Mouse (Mus musculus): ENCODE measurements around the gene Fibp.
A peak's percentile ranks its signal among the peaks of the same experiment; 100 is the strongest.

The Fibp gene

DNA sequence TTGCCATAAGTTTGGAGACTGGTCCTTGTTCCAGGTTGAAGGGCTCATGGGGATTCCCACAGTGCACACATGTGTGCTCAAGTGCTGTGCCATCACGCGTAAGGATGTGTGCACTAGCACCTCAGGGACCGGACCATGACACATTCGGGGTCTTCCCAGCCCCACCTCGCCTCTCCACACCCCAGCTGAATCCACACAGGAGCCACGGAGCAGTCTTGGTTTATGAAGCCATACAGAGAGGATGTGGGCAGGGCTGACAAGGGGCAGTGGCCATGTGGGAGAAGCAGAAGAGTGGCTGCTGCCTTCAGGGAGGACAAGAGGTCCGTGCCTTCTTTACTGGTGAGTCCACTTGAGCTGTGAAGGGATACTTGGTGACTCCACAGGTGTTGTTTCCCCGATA, 4.6 kb downstream of the Fibp start:
- DNase-seq, result peak in 1 of 2 experiments; percentile 3

DNA sequence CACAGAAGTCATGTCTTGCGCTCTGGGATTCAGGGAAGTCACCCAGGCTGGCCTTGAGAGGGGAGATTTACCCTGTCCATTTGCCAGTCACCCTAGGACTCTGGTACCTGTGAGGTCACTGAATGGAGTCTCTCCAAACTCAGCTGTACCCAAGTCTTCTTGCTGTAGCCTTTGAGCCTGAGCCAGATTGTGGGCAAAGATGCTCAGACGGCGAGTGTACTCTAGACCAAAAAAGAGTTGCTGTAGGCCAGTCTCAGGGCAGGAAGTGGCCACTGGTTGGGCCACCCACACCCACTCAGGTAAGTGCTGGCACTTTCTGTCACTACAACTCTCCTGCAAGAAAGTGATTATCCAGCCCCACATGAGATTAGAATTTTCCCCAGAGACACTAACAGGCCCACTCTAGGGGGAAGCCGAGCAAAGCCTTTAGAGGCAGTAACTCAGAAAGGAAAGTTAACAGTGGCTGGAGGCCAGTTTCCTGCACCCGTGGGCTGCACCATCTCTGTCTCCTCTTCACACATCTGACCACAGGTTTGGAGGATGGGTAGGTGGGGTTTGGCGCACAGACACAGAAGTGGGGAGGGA, 6.6 kb downstream of the Fibp start:
- no peak for DNase-seq

DNA sequence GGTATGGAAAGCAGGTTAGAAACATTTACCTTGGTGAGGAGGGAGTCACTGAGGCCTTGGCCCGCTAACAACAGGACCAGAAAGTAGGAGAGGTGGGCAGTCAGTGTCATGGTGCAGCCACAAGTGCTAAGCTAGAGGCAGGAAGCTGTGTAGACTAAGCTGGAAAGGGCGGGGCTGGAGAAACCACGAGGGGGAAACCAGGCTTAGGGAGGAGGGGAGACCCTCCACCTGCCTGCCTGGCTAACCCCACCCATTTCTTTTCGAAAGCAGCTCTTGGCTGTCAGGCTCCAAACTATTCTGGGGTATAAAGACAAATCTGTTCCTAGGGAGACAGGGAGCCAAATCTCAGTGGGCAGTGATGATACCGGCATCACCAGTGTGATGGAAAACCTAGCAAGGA, 8.0 kb downstream of the Fibp start, which contains the start of gene Ctsw:
Ctsw (minus strand) TSS at position 134 of the 400 bp plus-strand sequence.
- no peak for DNase-seq

GRCm38 (mm10) chr19:5471846-5472245, 11.4 kb downstream of the Fibp start:
- no peak for DNase-seq

GRCm38 (mm10) chr19:5472857-5473256, 12.4 kb downstream of the Fibp start:
- DNase-seq, result no peak

DNA sequence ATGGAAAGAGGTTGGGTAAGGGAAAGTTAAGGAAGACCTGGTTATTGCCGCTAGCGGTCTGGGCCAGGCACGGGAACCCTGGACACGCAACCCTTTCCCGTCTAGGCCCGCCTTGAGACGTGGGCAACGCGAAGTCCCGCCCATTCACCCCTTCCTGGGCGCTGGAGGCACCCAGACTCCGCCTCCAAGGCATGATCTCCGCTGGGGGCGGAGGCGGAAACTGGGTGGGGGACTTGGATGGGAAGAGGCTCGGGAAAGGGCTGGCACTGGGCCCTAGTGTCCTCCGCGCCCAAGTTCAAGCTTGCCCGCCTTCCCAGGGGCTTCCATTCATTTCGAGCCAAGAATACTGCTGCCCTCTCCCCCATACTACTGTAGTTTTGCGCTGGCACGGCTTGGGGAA, 13.3 kb downstream of the Fibp start, which contains the start of gene Efemp2:
Efemp2 (plus strand) TSS at position 235 of the 400 bp plus-strand sequence.
- DNase-seq, result peak; percentile 42 to 43

GRCm38 (mm10) chr19:5474281-5475068, 14.1 kb downstream of the Fibp start:
- DNase-seq, result no peak

DNA sequence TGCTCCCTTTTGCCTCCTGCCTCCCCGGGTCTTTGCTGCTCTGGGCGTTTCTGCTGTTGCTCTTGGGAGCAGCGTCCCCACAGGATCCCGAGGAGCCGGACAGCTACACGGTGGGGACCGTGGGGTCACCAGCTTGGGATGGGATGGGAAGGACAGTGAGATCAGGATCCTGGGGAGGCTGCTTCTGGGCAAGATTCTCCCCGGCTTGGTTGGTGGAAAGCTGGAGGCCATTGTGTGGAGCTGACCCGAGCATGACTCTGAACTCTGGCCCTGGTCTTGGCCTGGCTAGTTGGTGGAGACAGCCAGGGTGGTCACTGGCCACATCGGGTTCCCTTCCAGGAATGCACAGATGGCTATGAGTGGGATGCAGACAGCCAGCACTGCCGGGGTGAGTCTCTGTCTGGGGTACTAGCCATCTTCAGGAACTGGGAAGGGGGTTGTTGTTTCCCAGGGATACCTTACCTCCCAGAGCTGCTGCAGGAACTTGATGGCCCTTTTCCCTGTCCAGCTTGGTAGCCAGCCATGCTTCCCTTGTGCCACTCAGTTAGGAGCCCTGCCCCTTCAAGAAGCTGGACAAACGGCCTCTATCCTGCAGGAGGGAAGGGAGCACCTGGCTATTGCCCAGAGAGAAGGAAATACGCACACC, 14.8 kb downstream of the Fibp start:
- no peak for DNase-seq

GRCm38 (mm10) chr19:5477004-5477667, 16.7 kb downstream of the Fibp start:
- no peak for DNase-seq

DNA sequence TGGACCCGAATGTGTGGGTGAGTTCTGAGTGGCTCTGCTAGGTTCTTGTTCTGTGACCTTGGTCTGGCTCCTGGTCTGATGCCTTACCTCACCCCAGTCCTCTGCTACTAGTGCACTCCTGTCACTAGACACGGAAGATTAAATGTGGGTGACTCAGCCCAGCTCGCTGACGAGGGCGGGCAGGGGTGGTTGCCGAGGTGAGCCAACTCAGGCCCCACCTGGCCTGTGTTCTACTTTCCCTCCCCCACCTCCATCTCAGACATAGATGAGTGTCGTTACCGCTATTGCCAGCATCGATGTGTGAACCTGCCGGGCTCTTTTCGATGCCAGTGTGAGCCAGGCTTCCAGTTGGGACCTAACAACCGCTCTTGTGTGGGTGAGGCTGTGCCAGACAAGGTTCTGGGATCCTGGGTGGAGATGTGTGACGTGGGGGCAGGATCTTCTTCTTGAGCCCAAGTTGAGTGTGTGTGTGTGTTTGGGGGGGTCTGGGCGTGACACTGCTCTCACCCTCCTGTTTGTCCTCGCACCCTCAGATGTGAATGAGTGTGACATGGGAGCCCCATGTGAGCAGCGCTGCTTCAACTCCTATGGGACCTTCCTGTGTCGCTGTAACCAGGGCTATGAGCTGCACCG, 17.4 kb downstream of the Fibp start:
- no peak for DNase-seq

GRCm38 (mm10) chr19:5480016-5480415, 19.6 kb downstream of the Fibp start:
- no peak for DNase-seq

- DNase-seq, result no peak
Observed at GRCm38 (mm10) chr19:5481398-5481797, 21.0 kb downstream of the Fibp start.

DNA sequence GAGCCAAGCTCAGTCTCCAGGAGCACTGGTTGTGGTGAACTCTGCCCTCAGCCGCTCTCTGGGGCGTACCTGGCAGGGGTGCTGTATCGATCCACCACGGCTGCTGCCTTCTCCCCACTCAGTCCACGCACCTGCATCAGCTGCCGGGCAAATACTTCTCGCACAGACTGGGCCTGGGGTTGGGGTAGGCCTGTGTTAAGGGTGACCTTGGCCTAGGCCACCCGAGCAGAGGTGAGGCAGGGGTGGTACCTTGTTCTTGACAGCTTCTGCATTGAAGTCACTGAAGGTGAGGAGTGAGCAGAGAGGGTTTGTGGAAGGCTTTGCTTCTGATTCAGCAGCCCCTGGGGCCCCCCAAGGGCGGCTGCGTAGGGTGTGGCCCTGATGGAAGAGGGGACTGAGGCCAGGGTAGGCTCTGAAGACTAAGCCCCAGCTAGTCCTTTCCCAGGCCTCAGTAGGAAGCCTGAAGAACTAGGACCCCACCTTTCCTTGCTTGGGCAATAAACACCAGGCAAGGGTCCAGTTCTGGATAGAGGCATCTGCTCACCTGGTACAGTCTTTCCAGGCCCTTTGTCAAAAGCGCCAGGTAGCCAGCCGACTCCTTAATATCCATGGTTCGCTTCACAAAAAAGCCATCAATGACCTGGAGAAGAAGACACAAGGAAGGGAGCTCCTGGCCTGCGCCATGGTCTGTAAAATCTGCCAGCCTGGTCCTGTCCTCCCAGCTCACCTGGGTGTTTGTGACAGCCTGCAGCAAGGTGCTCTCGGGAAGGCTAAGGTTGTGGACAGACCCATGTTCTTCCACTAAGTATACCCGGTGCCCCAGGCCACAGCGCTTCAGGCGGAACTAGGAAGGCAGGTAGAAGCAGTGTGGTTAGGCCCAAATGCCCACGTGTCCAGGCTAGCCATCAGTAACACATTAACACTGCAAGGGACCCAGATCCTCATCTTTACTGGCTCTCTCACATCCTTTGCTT, 23.3 kb downstream of the Fibp start:
- no peak for DNase-seq

- no peak for DNase-seq
Observed at GRCm38 (mm10) chr19:5484496-5484895, 24.1 kb downstream of the Fibp start.

DNA sequence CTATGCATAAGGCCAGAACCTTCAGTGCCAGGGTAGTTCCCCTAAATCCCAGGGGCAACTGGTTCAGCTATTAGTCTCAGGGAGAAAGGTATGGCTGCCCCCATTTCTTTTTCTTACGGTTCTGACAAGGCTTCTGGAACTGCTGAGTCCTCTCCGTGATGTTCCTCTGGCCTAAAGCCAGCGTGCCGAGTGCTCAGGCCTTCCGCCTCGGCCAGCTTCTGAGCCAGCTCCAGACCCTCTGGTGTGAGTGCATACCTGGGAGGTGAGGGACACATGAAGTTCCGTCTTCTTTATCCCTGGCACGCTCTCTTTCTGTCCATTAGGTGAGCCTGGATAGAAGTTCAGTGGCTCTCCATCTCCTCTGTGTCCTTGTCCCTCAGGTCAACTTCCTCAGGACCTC, 25.0 kb downstream of the Fibp start:
- DNase-seq, result no peak

DNA sequence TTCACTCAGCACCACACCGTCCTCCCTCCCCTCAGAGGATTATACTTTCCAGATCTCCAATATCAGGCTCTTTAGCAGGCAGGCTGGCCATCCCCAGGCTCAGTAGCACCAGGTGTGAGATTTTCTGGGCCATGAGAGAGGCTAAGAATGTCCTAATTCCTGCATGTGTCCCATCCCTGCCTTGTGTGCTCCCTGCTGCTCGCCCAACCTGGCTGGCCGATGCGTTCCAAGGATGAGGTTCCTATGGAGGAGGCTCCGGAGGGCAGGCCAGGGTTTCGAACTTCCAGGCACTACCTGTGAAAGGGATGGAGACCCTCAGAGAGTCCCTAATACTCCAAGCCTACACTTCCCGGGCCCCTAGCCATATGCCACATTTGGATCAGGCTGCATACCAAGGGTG, 25.4 kb downstream of the Fibp start:
- no peak for DNase-seq

DNA sequence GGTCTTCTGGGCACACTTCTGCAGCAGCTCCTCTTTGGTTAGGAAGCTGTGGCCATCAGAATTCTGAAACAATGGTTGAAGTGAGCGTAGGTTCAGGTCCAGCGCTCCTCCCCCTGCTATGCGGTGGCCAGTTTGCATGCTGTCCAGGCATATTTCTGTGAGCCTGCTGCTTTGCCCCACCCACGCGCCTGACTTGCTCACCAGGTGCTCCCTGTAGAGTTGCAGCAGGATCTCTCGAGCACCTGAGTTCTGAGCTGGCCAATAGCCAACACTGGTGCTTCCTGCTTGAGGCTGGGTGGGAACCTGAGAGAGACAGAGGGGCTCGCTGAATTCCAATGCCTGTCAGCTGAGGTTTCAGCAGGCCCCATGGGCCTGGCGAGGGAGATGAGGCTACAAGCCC, 25.9 kb downstream of the Fibp start:
- DNase-seq, result no peak

DNA sequence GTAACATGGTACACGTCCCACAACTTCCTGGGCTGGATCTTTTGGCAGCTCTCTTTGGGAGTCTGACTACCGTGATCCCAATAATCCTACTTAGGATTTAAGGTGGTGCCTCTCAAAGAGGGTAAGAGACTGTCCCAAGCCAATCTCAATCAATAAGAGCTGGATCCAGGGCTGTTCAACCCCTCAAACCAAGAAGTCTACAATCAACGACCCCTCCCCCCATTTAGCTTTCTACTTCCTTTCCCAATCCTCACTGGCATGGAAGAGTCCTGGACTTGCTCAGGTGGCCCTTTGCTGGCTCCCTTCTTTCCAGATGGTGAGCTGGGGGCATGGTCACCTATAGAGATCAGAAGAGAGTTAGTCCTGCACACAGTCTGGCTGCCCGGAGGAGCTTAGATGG, 26.4 kb downstream of the Fibp start:
- no peak for DNase-seq

- DNase-seq, result peak; percentile 94 to 97
Observed at GRCm38 (mm10) chr19:5487768-5488550, 27.5 kb downstream of the Fibp start, which contains the start of gene Mus81. Mus81 (minus strand) TSS chr19:5488402.

- DNase-seq, result peak; percentile 95 to 96
Observed at GRCm38 (mm10) chr19:5488878-5489571, 28.6 kb downstream of the Fibp start.
